Mouse (Mus musculus): ENCODE data around the gene Cxcr1. TPM values are rescaled to one million over a fixed set of nuclear protein-coding genes. Genes with fewer than 3 reads are reported as not detected.

Cxcr1 gene
- polyA plus RNA-seq, 1 experiment from 2014 or later: not detected

- Histone ChIP-seq H3K4me1 (replicated peaks; ENCODE audit: insufficient read depth, low read length) (no peaks in the 10 kb centered on the region), H3K9ac (ENCODE audit: low read depth, low read length) (no peak overlapping the region), H3K4me3 (replicated peaks; ENCODE audit: low read depth, low read length) (no peak overlapping the region), H3K4me2 (ENCODE audit: low read length) (no peak overlapping the region), H3K9me3 (replicated peaks; ENCODE audit: low read length) (no peaks in the 10 kb centered on the region), H3K27me3 (ENCODE audit: insufficient read depth, low read length) (no peaks in the 10 kb centered on the region), H3K27ac (no peak overlapping the region), H3K36me3 (ENCODE audit: insufficient read depth, low read length) (no peaks in the 10 kb centered on the region)
- 66% methylated on average over 2 of the region's 2 CpGs for WGBS
- DNase-seq (ENCODE audit: low spot score) (no peak), ATAC-seq (replicated peaks; ENCODE audit: low FRiP score, low read depth) (no peak)
- TF ChIP-seq CTCF (IDR thresholded peaks at IDR 0.05; ENCODE audit: low read depth): peak; percentile 26; the same call in 1 of the 2 replicates
These were observed 11.4 kb downstream of the Cxcr1 start for GRCm38 (mm10) chr1:74183006-74183405.

DNA sequence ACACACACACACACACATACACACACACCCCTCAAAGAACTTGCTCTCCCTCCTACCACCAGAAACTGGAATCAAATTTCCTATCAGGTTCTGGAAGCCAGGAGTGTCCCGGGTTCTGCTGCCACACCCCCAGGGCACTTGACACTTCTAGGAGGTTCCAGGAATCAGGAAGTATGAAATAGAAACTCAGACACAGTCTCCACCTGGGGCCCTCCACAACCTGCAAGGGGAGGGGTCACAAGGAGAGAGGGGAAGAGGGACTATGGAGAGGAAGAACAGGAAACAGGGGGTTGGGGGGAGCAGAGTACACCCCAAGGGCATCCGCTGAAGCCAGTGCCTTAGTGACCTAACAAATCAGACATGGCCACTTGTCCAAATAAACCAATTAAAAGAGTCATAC is 13.0 kb downstream of the Cxcr1 start:
- Histone ChIP-seq H3K4me2 (ENCODE audit: low read length) (no peak overlapping the region), H3K9me3 (replicated peaks; ENCODE audit: low read length) (no peaks in the 10 kb centered on the region), H3K27me3 (ENCODE audit: insufficient read depth, low read length) (no peaks in the 10 kb centered on the region), H3K4me3 (replicated peaks; ENCODE audit: low read depth, low read length) (no peak overlapping the region), H3K27ac (no peak overlapping the region), H3K4me1 (replicated peaks; ENCODE audit: insufficient read depth, low read length) (no peaks in the 10 kb centered on the region), H3K36me3 (ENCODE audit: insufficient read depth, low read length) (no peaks in the 10 kb centered on the region), H3K9ac (ENCODE audit: low read depth, low read length) (no peak overlapping the region)
- no peak for DNase-seq (ENCODE audit: low spot score)
- 43% methylated on average over 2 of the region's 2 CpGs for WGBS
- TF ChIP-seq CTCF (IDR thresholded peaks at IDR 0.05; ENCODE audit: low read depth): no peak
- no peak for ATAC-seq (replicated peaks; ENCODE audit: low FRiP score, low read depth)

DNA sequence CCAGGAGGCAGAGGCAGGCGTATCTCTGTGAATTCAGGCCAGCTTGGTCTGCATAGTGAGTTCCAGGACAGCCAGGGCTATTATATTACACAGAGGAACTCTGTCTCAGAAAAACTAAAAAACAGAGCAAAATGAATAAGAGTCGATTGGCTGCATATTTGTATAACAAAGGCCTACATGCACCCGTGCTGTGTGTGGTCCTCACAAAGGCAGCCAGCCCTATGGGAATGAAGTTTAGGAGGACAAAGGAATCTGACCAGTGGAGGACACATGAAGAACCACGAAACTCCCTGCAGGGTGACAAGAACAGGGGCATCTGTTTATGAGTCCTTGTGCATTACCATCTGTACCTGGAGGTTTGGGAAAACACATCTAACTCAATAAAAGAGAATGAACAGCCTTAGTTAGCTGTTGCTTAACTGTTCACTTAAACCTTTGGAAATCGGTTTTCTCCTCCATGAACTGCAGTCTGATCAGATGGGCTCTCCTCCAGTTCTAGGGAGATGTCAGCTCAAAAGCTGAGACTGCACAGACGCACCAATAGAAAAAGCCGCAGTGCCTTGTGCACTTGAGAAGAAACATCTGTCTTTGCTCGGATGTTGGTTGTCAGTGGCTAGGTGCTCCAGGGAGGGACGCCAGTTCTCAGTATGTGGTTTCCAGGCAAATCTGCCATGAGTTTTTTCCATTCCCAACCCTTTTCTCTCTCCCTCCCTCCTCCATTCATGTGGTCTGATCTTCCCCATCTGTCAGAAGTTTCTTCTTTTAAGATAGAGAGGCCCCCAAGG is 14.6 kb downstream of the Cxcr1 start:
- Histone ChIP-seq H3K27me3 (ENCODE audit: insufficient read depth, low read length) (no peaks in the 10 kb centered on the region), H3K9me3 (replicated peaks; ENCODE audit: low read length) (no peaks in the 10 kb centered on the region), H3K4me1 (replicated peaks; ENCODE audit: insufficient read depth, low read length) (no peaks in the 10 kb centered on the region), H3K4me2 (ENCODE audit: low read length) (no peak overlapping the region), H3K27ac (no peak overlapping the region; the same call in 1 of the 2 replicates), H3K9ac (ENCODE audit: low read depth, low read length) (no peak overlapping the region), H3K36me3 (ENCODE audit: insufficient read depth, low read length) (no peaks in the 10 kb centered on the region), H3K4me3 (replicated peaks; ENCODE audit: low read depth, low read length) (no peak overlapping the region)
- ATAC-seq (replicated peaks; ENCODE audit: low FRiP score, low read depth): no peak
- no peak for TF ChIP-seq CTCF (IDR thresholded peaks at IDR 0.05; ENCODE audit: low read depth)
- DNase-seq (ENCODE audit: low spot score): peak; percentile 73
- 38% methylated on average over 9 of the region's 9 CpGs for WGBS

DNA sequence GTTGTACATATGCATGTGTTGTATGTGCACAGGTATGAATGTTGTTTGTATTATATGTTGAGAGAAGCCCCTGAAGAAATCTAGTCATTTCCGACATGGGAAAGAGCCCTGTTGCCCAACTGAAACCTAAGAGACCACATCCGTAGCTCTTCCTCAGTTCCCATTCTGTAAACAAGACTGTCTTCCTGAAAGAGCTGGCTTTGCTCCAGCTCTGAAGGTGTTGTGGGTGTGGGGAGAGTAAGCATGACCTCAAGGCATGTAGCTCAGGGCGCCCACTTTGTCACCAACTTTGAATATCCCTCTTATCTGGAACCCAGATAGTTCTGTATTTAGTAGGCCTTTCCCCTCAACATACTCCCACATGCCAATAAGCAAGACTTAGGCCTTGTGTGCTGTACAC is 15.8 kb downstream of the Cxcr1 start:
- DNase-seq (ENCODE audit: low spot score) (no peak), ATAC-seq (replicated peaks; ENCODE audit: low FRiP score, low read depth) (no peak)
- Histone ChIP-seq H3K4me2 (ENCODE audit: low read length) (no peak overlapping the region), H3K4me1 (replicated peaks; ENCODE audit: insufficient read depth, low read length) (no peaks in the 10 kb centered on the region), H3K9ac (ENCODE audit: low read depth, low read length) (no peak overlapping the region), H3K36me3 (ENCODE audit: insufficient read depth, low read length) (no peaks in the 10 kb centered on the region), H3K27ac (no peak overlapping the region), H3K9me3 (replicated peaks; ENCODE audit: low read length) (no peaks in the 10 kb centered on the region), H3K4me3 (replicated peaks; ENCODE audit: low read depth, low read length) (no peak overlapping the region), H3K27me3 (ENCODE audit: insufficient read depth, low read length) (no peaks in the 10 kb centered on the region)
- no peak for TF ChIP-seq CTCF (IDR thresholded peaks at IDR 0.05; ENCODE audit: low read depth)
- 80% methylated on average over 3 of the region's 3 CpGs for WGBS

GRCm38 (mm10) chr1:74175731-74176130 is 18.7 kb downstream of the Cxcr1 start:
- Histone ChIP-seq H3K27ac (no peak overlapping the region), H3K36me3 (ENCODE audit: insufficient read depth, low read length) (no peaks in the 10 kb centered on the region), H3K4me2 (ENCODE audit: low read length) (no peak overlapping the region), H3K27me3 (ENCODE audit: insufficient read depth, low read length) (no peaks in the 10 kb centered on the region), H3K9ac (ENCODE audit: low read depth, low read length) (no peak overlapping the region), H3K4me1 (replicated peaks; ENCODE audit: insufficient read depth, low read length) (no peaks in the 10 kb centered on the region), H3K9me3 (replicated peaks; ENCODE audit: low read length) (no peaks in the 10 kb centered on the region), H3K4me3 (replicated peaks; ENCODE audit: low read depth, low read length) (no peak overlapping the region)
- ATAC-seq (replicated peaks; ENCODE audit: low FRiP score, low read depth) (no peak), DNase-seq (ENCODE audit: low spot score) (no peak)
- no peak for TF ChIP-seq CTCF (IDR thresholded peaks at IDR 0.05; ENCODE audit: low read depth)
- 72% methylated on average over 4 of the region's 4 CpGs for WGBS

DNA sequence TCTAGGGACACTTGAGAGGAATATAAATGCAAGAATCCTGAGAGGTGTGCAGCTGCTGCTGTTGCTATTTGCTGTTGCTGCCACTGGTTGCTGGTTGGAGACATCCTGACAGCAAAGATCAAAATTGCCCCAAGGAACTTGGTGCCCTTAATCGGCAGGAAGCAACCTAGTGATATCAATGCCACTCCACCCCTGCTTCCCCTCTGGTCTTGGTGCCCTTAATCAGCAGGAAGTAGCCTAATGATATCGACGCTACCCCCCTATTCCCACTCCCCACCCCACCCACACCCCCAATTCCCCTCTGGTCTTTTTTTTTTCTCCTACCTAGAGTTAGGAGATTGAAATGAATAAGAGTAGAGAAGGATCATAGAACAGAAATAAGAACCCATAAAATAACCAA is 21.7 kb downstream of the Cxcr1 start:
- DNase-seq (ENCODE audit: low spot score): no peak
- H3K4me1 ChIP-seq (replicated peaks; ENCODE audit: insufficient read depth, low read length): 0 out of 2 replicates have a peak, but pooled peaks cover 3% of the 10 kb centered on the region
- WGBS: 84% methylated on average over 3 of the region's 3 CpGs

More for the DNA sequence above, 21.7 kb downstream of the Cxcr1 start:
- no peak overlapping the region for H3K9ac ChIP-seq (ENCODE audit: low read depth, low read length)
- no peak for ATAC-seq (replicated peaks; ENCODE audit: low FRiP score, low read depth)
- H3K27me3 ChIP-seq (ENCODE audit: insufficient read depth, low read length): no peaks in the 10 kb centered on the region
- TF ChIP-seq CTCF (IDR thresholded peaks at IDR 0.05; ENCODE audit: low read depth): no peak
- H3K9me3 ChIP-seq (replicated peaks; ENCODE audit: low read length): no peaks in the 10 kb centered on the region
- H3K27ac ChIP-seq: no peak overlapping the region
- H3K36me3 ChIP-seq (ENCODE audit: insufficient read depth, low read length): no peaks in the 10 kb centered on the region
- H3K4me2 ChIP-seq (ENCODE audit: low read length): no peak overlapping the region
- H3K4me3 ChIP-seq (replicated peaks; ENCODE audit: low read depth, low read length): no peak overlapping the region
